Mouse (Mus musculus) heart, postnatal 0 days (tissue): ENCODE results near the gene Fbln1.

Source experiments
- CTCF ChIP-seq: IDR thresholded peaks from 2 replicates; pipeline ENCODE4 v1.5.1; 2016; ENCODE audit warnings: antibody characterized with exemption, control low read depth, low read depth
- EP300 ChIP-seq: IDR thresholded peaks from 2 replicates; pipeline ENCODE4 v1.6.1; 2016; ENCODE audit warnings: antibody characterized with exemption, low read depth

DNA sequence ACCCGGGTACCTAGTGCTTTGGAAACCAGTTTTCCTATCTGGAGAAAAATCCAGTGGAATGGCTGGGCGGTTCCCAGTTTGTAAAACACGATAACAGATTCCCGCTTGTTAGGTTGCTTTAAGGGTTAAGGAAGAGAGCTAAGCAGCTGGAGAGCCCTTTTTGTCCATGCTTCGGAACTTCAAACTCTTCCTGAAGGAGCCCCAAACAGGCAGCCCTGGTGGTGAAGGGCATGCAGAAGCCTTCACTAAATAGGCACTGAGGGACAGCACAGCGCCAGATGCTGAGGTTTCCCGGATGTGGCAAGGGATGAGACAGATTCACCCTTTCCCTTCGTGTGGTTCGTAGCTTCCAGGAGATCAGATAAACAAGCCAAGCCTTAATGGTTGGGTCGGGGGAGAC is 2.6 kb downstream of the Fbln1 start:
- TF ChIP-seq CTCF (no peak), EP300 (no peak)
